Mouse (Mus musculus): ENCODE results near the gene Phox2a. TPM values are rescaled to one million over a fixed set of nuclear protein-coding genes. Genes with fewer than 3 reads are reported as not detected.

Phox2a gene
- polyA plus RNA-seq (2012; rRNA removed): 0.03 TPM in 1 of 2 replicates, not detected in the other
- polyA plus RNA-seq (2014; fragmentation: Nextera tagmentation; extraction: Ambion mirVana): not detected in 2 replicates

DNA sequence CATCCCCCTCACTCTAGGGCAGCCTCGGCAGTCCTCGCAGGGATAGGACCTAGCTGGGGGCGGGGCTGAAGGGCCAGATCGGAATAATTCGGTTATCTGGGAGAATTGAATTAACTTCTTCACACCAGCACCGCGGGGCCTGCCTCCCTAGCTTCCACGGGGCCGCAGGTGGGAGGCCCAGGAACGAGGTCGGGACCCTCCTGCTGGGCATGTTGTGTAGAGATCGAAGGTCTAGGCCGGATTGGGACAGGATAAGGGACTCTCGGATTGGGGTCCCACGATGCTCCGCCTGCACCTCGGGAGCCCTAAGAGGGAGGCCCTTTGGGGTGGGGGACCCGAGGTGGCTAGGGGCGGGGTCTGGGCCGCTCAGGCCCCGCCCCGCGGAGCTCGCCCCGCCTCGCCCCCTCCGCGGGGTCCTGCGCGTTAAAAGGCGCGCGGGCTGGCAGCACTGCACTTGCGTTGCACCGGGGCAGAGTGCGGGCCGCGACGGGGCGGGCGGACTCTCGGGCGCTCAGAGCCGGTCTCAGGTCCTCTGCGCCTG is at the start of gene Phox2a:
Gene Phox2a, plus strand, starts transcription at position 453 of the 541 bp plus-strand sequence.
- peaks cover 62% of the 10 kb centered on the region for H3K27me3 ChIP-seq (ENCODE audit: control insufficient read depth, insufficient read depth, low read length)
- no peak for DNase-seq (ENCODE audit: low read depth in 3 of 3, low spot score in 3 of 3)
- TF ChIP-seq EP300 (IDR thresholded peaks at IDR 0.05; ENCODE audit: low read depth) (no peak), CTCF (IDR thresholded peaks at IDR 0.05; ENCODE audit: low read depth) (no peak)
- H3K9ac ChIP-seq (replicated peaks): no peak within 1 kb of the TSS
- H3K4me1 ChIP-seq (replicated peaks; ENCODE audit: control insufficient read depth in 2 of 2, insufficient read depth in 2 of 2, low read length in 1 of 2): no peaks in the 10 kb centered on the region
- H3K9me3 ChIP-seq (ENCODE audit: control insufficient read depth, low read length): no peaks in the 10 kb centered on the region
- no peaks in the 10 kb centered on the region for H3K36me3 ChIP-seq (replicated peaks; ENCODE audit: control insufficient read depth, insufficient read depth, low read depth)
- WGBS (ENCODE audit: insufficient replicate concordance): 2% methylated on average over 35 of the region's 45 CpGs
- peak within 1 kb of the TSS; percentile 24 for H3K4me2 ChIP-seq (ENCODE audit: low read depth)
- H3K27ac ChIP-seq: no peak within 1 kb of the TSS
- ATAC-seq (ENCODE audit: insufficient read depth): no peak
- H3K4me3 ChIP-seq (ENCODE audit: insufficient read depth in 1 of 2, low read depth in 2 of 2, low read length in 2 of 2): no peak within 1 kb of the TSS

DNA sequence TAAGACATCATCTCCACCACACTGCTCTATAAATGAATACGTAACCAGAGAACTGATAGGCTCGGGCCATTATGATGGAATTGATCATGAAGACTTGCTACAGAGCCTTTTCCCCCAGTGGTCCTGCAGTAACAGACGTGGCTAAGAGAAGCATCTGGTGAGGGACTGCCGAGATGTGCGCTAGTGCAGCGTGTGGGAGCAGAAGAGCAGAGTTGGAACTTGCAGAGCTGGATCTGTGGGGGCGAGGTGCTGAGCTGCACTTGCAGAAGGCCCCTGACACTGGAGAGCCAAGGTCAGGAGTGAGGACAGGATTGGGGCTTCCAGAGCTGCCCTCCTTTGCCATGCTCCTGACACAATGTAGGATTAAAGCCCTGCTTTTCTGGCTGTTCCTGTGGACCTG is 48.1 kb upstream of the Phox2a start:
- H3K27me3 ChIP-seq (ENCODE audit: control insufficient read depth, insufficient read depth, low read length): no peaks in the 10 kb centered on the region
- WGBS (ENCODE audit: insufficient replicate concordance): 77% methylated on average over 7 of the region's 7 CpGs
- TF ChIP-seq EP300 (IDR thresholded peaks at IDR 0.05; ENCODE audit: low read depth) (no peak), CTCF (IDR thresholded peaks at IDR 0.05; ENCODE audit: low read depth) (no peak)
- ATAC-seq (ENCODE audit: insufficient read depth) (no peak), DNase-seq (ENCODE audit: low read depth in 3 of 3, low spot score in 3 of 3) (no peak)
- H3K36me3 ChIP-seq (replicated peaks; ENCODE audit: control insufficient read depth, insufficient read depth, low read depth): no peaks in the 10 kb centered on the region
- no peak overlapping the region for H3K4me2 ChIP-seq (ENCODE audit: low read depth)
- H3K9ac ChIP-seq (replicated peaks): no peak overlapping the region
- H3K9me3 ChIP-seq (ENCODE audit: control insufficient read depth, low read length): no peaks in the 10 kb centered on the region
- no peak overlapping the region for H3K4me3 ChIP-seq (ENCODE audit: insufficient read depth in 1 of 2, low read depth in 2 of 2, low read length in 2 of 2)
- H3K27ac ChIP-seq: no peak overlapping the region
- no peaks in the 10 kb centered on the region for H3K4me1 ChIP-seq (replicated peaks; ENCODE audit: control insufficient read depth in 2 of 2, insufficient read depth in 2 of 2, low read length in 1 of 2)

DNA sequence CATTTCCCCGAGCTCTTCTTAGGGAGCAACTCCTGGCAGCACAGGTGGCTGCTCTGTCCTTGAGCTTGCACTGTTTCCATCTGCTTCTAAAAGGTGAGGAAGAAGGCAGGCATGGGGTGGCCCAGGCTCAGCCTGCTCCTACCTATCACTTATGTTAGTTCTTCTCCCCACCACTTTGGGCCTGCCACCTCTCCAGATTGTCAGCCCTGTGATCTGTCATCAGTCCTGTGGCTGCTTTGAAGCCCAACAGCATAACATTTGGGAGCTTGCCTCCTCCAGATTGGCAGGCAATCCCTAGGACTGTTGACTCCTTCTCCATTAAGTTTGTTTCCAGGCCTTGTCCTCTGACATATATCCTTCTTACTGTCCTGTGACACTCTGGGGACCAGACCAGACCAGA is 46.5 kb upstream of the Phox2a start:
- no peak for DNase-seq (ENCODE audit: low read depth in 3 of 3, low spot score in 3 of 3)
- no peaks in the 10 kb centered on the region for H3K36me3 ChIP-seq (replicated peaks; ENCODE audit: control insufficient read depth, insufficient read depth, low read depth)
- H3K4me1 ChIP-seq (replicated peaks; ENCODE audit: control insufficient read depth in 2 of 2, insufficient read depth in 2 of 2, low read length in 1 of 2): no peaks in the 10 kb centered on the region
- H3K9me3 ChIP-seq (ENCODE audit: control insufficient read depth, low read length): no peaks in the 10 kb centered on the region
- H3K9ac ChIP-seq (replicated peaks): no peak overlapping the region
- no peak for TF ChIP-seq EP300 (IDR thresholded peaks at IDR 0.05; ENCODE audit: low read depth)
- TF ChIP-seq CTCF (IDR thresholded peaks at IDR 0.05; ENCODE audit: low read depth): no peak
- no peaks in the 10 kb centered on the region for H3K27me3 ChIP-seq (ENCODE audit: control insufficient read depth, insufficient read depth, low read length)
- whole genome bisulfite sequencing (ENCODE audit: insufficient replicate concordance): 54% methylated on average over 1 of the region's 1 CpGs
- no peak overlapping the region for H3K4me2 ChIP-seq (ENCODE audit: low read depth)
- H3K27ac ChIP-seq: no peak overlapping the region
- no peak for ATAC-seq (ENCODE audit: insufficient read depth)
- no peak overlapping the region for H3K4me3 ChIP-seq (ENCODE audit: insufficient read depth in 1 of 2, low read depth in 2 of 2, low read length in 2 of 2)

DNA sequence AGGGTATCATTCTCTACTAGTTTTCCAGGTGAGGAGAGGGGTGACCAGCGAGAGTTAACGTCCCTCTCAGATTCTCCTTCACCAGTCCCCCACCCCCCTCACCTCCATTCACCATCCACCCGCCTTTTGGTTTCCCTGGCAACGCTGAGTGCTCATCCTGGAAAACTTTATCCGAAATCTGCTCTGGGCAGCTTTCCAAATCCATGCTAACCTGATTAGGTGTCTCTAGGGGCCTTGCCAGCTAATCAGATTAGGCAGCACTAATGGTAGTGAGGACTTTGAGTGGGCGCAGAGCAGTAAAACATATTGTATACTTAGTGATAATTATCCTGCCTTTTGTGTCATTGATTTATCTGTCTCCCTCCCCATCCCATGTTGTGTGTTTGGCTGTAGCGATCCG is 45.4 kb upstream of the Phox2a start:
- Histone ChIP-seq H3K27me3 (ENCODE audit: control insufficient read depth, insufficient read depth, low read length) (no peaks in the 10 kb centered on the region), H3K4me2 (ENCODE audit: low read depth) (no peak overlapping the region), H3K9me3 (ENCODE audit: control insufficient read depth, low read length) (no peaks in the 10 kb centered on the region), H3K9ac (replicated peaks) (no peak overlapping the region), H3K4me1 (replicated peaks; ENCODE audit: control insufficient read depth in 2 of 2, insufficient read depth in 2 of 2, low read length in 1 of 2) (no peaks in the 10 kb centered on the region), H3K27ac (no peak overlapping the region), H3K36me3 (replicated peaks; ENCODE audit: control insufficient read depth, insufficient read depth, low read depth) (no peaks in the 10 kb centered on the region), H3K4me3 (ENCODE audit: insufficient read depth in 1 of 2, low read depth in 2 of 2, low read length in 2 of 2) (no peak overlapping the region)
- TF ChIP-seq CTCF (IDR thresholded peaks at IDR 0.05; ENCODE audit: low read depth) (no peak), EP300 (IDR thresholded peaks at IDR 0.05; ENCODE audit: low read depth) (no peak)
- ATAC-seq (ENCODE audit: insufficient read depth): no peak
- no peak for DNase-seq (ENCODE audit: low read depth in 3 of 3, low spot score in 3 of 3)
- WGBS (ENCODE audit: insufficient replicate concordance): 71% methylated on average over 8 of the region's 8 CpGs

DNA sequence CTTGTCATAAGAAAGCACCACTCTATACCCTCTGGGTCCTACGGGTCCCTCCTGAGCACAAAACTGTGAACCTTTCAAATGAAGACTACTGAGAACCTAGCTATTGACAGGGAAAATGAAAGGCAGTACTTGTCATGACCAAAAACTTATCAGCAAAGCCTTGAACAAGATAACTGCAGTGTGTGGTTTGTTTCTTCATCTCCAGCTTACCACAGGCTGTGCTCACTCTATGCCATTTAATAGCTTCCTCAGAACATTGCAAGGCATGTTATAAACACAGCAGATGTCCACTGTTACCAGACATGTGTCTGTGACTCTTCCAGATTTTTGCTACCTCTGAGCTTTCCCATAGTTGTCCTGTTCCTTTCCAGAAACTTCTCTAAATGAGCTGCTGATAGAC is 41.1 kb upstream of the Phox2a start:
- Histone ChIP-seq H3K4me1 (replicated peaks; ENCODE audit: control insufficient read depth in 2 of 2, insufficient read depth in 2 of 2, low read length in 1 of 2) (no peaks in the 10 kb centered on the region), H3K36me3 (replicated peaks; ENCODE audit: control insufficient read depth, insufficient read depth, low read depth) (no peaks in the 10 kb centered on the region), H3K9ac (replicated peaks) (no peak overlapping the region), H3K27ac (no peak overlapping the region), H3K4me2 (ENCODE audit: low read depth) (no peak overlapping the region), H3K4me3 (ENCODE audit: insufficient read depth in 1 of 2, low read depth in 2 of 2, low read length in 2 of 2) (no peak overlapping the region), H3K9me3 (ENCODE audit: control insufficient read depth, low read length) (no peaks in the 10 kb centered on the region), H3K27me3 (ENCODE audit: control insufficient read depth, insufficient read depth, low read length) (no peaks in the 10 kb centered on the region)
- ATAC-seq (ENCODE audit: insufficient read depth): no peak
- 70% methylated on average over 1 of the region's 1 CpGs for WGBS (ENCODE audit: insufficient replicate concordance)
- no peak for TF ChIP-seq CTCF (IDR thresholded peaks at IDR 0.05; ENCODE audit: low read depth)
- TF ChIP-seq EP300 (IDR thresholded peaks at IDR 0.05; ENCODE audit: low read depth): no peak
- no peak for DNase-seq (ENCODE audit: low read depth in 3 of 3, low spot score in 3 of 3)
